Mouse (Mus musculus): Measurements from ENCODE around the gene Rasgef1b. TPM values are rescaled to one million over a fixed set of nuclear protein-coding genes. Genes with fewer than 3 reads are reported as not detected.
A peak's percentile ranks its signal among the peaks of the same experiment; 100 is the strongest.

Rasgef1b gene
- polyA plus RNA-seq, 1 experiment from 2014 or later: 28.6 TPM

- no peaks in the 10 kb centered on the region for H3K4me1 ChIP-seq (ENCODE audit: control insufficient read depth, insufficient read depth, low read length)
- peak; percentile 64 for DNase-seq (ENCODE audit: low spot score, missing footprints)
- no peak overlapping the region for H3K9ac ChIP-seq (ENCODE audit: low read length)
- no peaks in the 10 kb centered on the region for H3K9me3 ChIP-seq (ENCODE audit: control insufficient read depth, low read length)
- WGBS: 69% methylated on average over 7 of the region's 7 CpGs
- no peak for ATAC-seq (ENCODE audit: low FRiP score)
- no peak overlapping the region for H3K4me2 ChIP-seq
- H3K4me3 ChIP-seq (ENCODE audit: low read depth, low read length): no peak overlapping the region
- H3K27ac ChIP-seq (ENCODE audit: low read depth, low read length): no peak overlapping the region
- H3K36me3 ChIP-seq (ENCODE audit: control insufficient read depth, insufficient read depth, low read length): no peaks in the 10 kb centered on the region
- H3K27me3 ChIP-seq (ENCODE audit: control insufficient read depth, insufficient read depth, low read length): peaks cover 29% of the 10 kb centered on the region
These were observed 176.2 kb downstream of the Rasgef1b start for GRCm38 (mm10) chr5:99552645-99553044.

GRCm38 (mm10) chr5:99544664-99545494 lies 184.0 kb downstream of the Rasgef1b start:
- DNase-seq (ENCODE audit: low spot score, missing footprints) (peak; percentile 39), ATAC-seq (ENCODE audit: low FRiP score) (no peak)
- H3K4me1 ChIP-seq (ENCODE audit: control insufficient read depth, insufficient read depth, low read length): no peaks in the 10 kb centered on the region; the same call in 1 of the 2 replicates
- no peaks in the 10 kb centered on the region for H3K9me3 ChIP-seq (ENCODE audit: control insufficient read depth, low read length)
- no peaks in the 10 kb centered on the region for H3K36me3 ChIP-seq (ENCODE audit: control insufficient read depth, insufficient read depth, low read length)
- H3K4me3 ChIP-seq (ENCODE audit: low read depth, low read length): no peak overlapping the region
- 68% methylated on average over 6 of the region's 6 CpGs for WGBS
- H3K27ac ChIP-seq (ENCODE audit: low read depth, low read length): no peak overlapping the region
- H3K9ac ChIP-seq (ENCODE audit: low read length): no peak overlapping the region
- H3K27me3 ChIP-seq (ENCODE audit: control insufficient read depth, insufficient read depth, low read length): peaks cover 12% of the 10 kb centered on the region; the same call in 1 of the 2 replicates
- no peak overlapping the region for H3K4me2 ChIP-seq

GRCm38 (mm10) chr5:99541999-99542765 lies 186.7 kb downstream of the Rasgef1b start:
- DNase-seq (ENCODE audit: low spot score, missing footprints) (peak; percentile 73), ATAC-seq (ENCODE audit: low FRiP score) (0 out of 2 replicates have a peak, but pooled peaks have one; percentile 50)
- peaks cover 9% of the 10 kb centered on the region; the same call in 1 of the 2 replicates for H3K27me3 ChIP-seq (ENCODE audit: control insufficient read depth, insufficient read depth, low read length)
- no peak overlapping the region for H3K27ac ChIP-seq (ENCODE audit: low read depth, low read length)
- no peaks in the 10 kb centered on the region; the same call in 1 of the 2 replicates for H3K4me1 ChIP-seq (ENCODE audit: control insufficient read depth, insufficient read depth, low read length)
- H3K9ac ChIP-seq (ENCODE audit: low read length): no peak overlapping the region
- no peaks in the 10 kb centered on the region for H3K36me3 ChIP-seq (ENCODE audit: control insufficient read depth, insufficient read depth, low read length)
- 74% methylated on average over 2 of the region's 2 CpGs for WGBS
- no peak overlapping the region for H3K4me3 ChIP-seq (ENCODE audit: low read depth, low read length)
- H3K4me2 ChIP-seq: no peak overlapping the region
- no peaks in the 10 kb centered on the region for H3K9me3 ChIP-seq (ENCODE audit: control insufficient read depth, low read length)

GRCm38 (mm10) chr5:99541321-99541895 lies 187.5 kb downstream of the Rasgef1b start:
- Histone ChIP-seq H3K9me3 (ENCODE audit: control insufficient read depth, low read length) (no peaks in the 10 kb centered on the region), H3K4me1 (ENCODE audit: control insufficient read depth, insufficient read depth, low read length) (no peaks in the 10 kb centered on the region; the same call in 1 of the 2 replicates), H3K9ac (ENCODE audit: low read length) (no peak overlapping the region), H3K36me3 (ENCODE audit: control insufficient read depth, insufficient read depth, low read length) (no peaks in the 10 kb centered on the region), H3K4me2 (no peak overlapping the region), H3K4me3 (ENCODE audit: low read depth, low read length) (no peak overlapping the region), H3K27ac (ENCODE audit: low read depth, low read length) (no peak overlapping the region), H3K27me3 (ENCODE audit: control insufficient read depth, insufficient read depth, low read length) (peaks cover 9% of the 10 kb centered on the region; the same call in 1 of the 2 replicates)
- no peak for ATAC-seq (ENCODE audit: low FRiP score)
- WGBS: 51% methylated on average over 11 of the region's 11 CpGs
- DNase-seq (ENCODE audit: low spot score, missing footprints): peak; percentile 78

GRCm38 (mm10) chr5:99533416-99533815 lies 195.4 kb downstream of the Rasgef1b start:
- Histone ChIP-seq H3K27me3 (ENCODE audit: control insufficient read depth, insufficient read depth, low read length) (no peaks in the 10 kb centered on the region), H3K4me3 (ENCODE audit: low read depth, low read length) (no peak overlapping the region), H3K4me1 (ENCODE audit: control insufficient read depth, insufficient read depth, low read length) (no peaks in the 10 kb centered on the region), H3K9ac (ENCODE audit: low read length) (no peak overlapping the region), H3K9me3 (ENCODE audit: control insufficient read depth, low read length) (no peaks in the 10 kb centered on the region), H3K27ac (ENCODE audit: low read depth, low read length) (no peak overlapping the region), H3K36me3 (ENCODE audit: control insufficient read depth, insufficient read depth, low read length) (no peaks in the 10 kb centered on the region), H3K4me2 (no peak overlapping the region)
- 74% methylated on average over 7 of the region's 7 CpGs for WGBS
- ATAC-seq (ENCODE audit: low FRiP score) (no peak), DNase-seq (ENCODE audit: low spot score, missing footprints) (no peak)

GRCm38 (mm10) chr5:99526797-99527201 lies 202.1 kb downstream of the Rasgef1b start:
- Histone ChIP-seq H3K27ac (ENCODE audit: low read depth, low read length) (no peak overlapping the region), H3K9ac (ENCODE audit: low read length) (no peak overlapping the region), H3K4me2 (no peak overlapping the region), H3K4me1 (ENCODE audit: control insufficient read depth, insufficient read depth, low read length) (peaks cover 4% of the 10 kb centered on the region; the same call in 1 of the 2 replicates), H3K27me3 (ENCODE audit: control insufficient read depth, insufficient read depth, low read length) (no peaks in the 10 kb centered on the region), H3K9me3 (ENCODE audit: control insufficient read depth, low read length) (no peaks in the 10 kb centered on the region), H3K36me3 (ENCODE audit: control insufficient read depth, insufficient read depth, low read length) (no peaks in the 10 kb centered on the region), H3K4me3 (ENCODE audit: low read depth, low read length) (no peak overlapping the region)
- WGBS: 79% methylated on average over 7 of the region's 7 CpGs
- DNase-seq (ENCODE audit: low spot score, missing footprints) (peak; percentile 19), ATAC-seq (ENCODE audit: low FRiP score) (no peak)

GRCm38 (mm10) chr5:99525649-99526048 lies 203.2 kb downstream of the Rasgef1b start:
- no peak overlapping the region for H3K4me2 ChIP-seq
- H3K4me1 ChIP-seq (ENCODE audit: control insufficient read depth, insufficient read depth, low read length): peaks cover 4% of the 10 kb centered on the region; the same call in 1 of the 2 replicates
- H3K4me3 ChIP-seq (ENCODE audit: low read depth, low read length): no peak overlapping the region
- H3K9me3 ChIP-seq (ENCODE audit: control insufficient read depth, low read length): no peaks in the 10 kb centered on the region
- 82% methylated on average over 4 of the region's 4 CpGs for WGBS
- H3K27ac ChIP-seq (ENCODE audit: low read depth, low read length): no peak overlapping the region
- peak; percentile 53 for DNase-seq (ENCODE audit: low spot score, missing footprints)
- ATAC-seq (ENCODE audit: low FRiP score): no peak
- H3K9ac ChIP-seq (ENCODE audit: low read length): no peak overlapping the region
- no peaks in the 10 kb centered on the region for H3K27me3 ChIP-seq (ENCODE audit: control insufficient read depth, insufficient read depth, low read length)
- H3K36me3 ChIP-seq (ENCODE audit: control insufficient read depth, insufficient read depth, low read length): no peaks in the 10 kb centered on the region

GRCm38 (mm10) chr5:99522571-99523269 lies 206.1 kb downstream of the Rasgef1b start:
- no peak for DNase-seq (ENCODE audit: low spot score, missing footprints)
- WGBS: 39% methylated on average over 8 of the region's 8 CpGs
- Histone ChIP-seq H3K4me1 (ENCODE audit: control insufficient read depth, insufficient read depth, low read length) (peaks cover 4% of the 10 kb centered on the region; the same call in 1 of the 2 replicates), H3K4me2 (no peak overlapping the region), H3K9ac (ENCODE audit: low read length) (no peak overlapping the region), H3K27me3 (ENCODE audit: control insufficient read depth, insufficient read depth, low read length) (no peaks in the 10 kb centered on the region), H3K27ac (ENCODE audit: low read depth, low read length) (no peak overlapping the region), H3K4me3 (ENCODE audit: low read depth, low read length) (no peak overlapping the region), H3K9me3 (ENCODE audit: control insufficient read depth, low read length) (no peaks in the 10 kb centered on the region), H3K36me3 (ENCODE audit: control insufficient read depth, insufficient read depth, low read length) (no peaks in the 10 kb centered on the region)
- no peak for ATAC-seq (ENCODE audit: low FRiP score)

All from midbrain, embryonic 11.5 days (tissue).